Mouse (Mus musculus): ENCODE results near the gene Oosp3.

DNA sequence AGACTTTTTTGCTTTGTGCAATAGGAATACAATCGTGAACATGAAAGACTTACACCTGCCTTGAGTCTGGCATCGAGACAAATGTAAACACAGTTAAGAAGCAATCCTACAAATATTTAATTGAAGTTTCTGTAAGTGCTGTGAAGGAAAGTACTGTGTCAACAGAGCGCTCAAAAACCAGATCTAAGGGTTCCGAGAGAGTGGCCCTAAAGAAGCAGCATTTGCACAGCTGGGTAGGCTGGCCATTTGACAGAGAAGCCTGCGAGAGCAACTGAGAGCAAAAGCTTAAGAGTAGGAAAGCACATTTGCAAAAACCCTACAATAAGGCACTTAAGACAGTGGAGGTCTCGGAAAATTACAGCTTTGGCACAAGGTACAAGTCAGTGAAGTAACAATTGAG lies 27.4 kb downstream of the Oosp3 start:
- TF ChIP-seq POLR2A (IDR thresholded peaks at IDR 0.05; ENCODE audit: extremely low read depth, insufficient read depth, low read length) = no peak
- TF ChIP-seq CTCF (IDR thresholded peaks at IDR 0.05; ENCODE audit: extremely low read depth, insufficient read depth, low read length) = no peak
